Mouse (Mus musculus): ENCODE measurements around the gene Ddx56. TPM values are rescaled to one million over a fixed set of nuclear protein-coding genes. Genes with fewer than 3 reads are reported as not detected.
"Not testable (repeated sequence)": the region's sequence is repeated elsewhere in the genome, so short reads cannot be mapped to it uniquely, and the experiment has no call there.

Gene Ddx56
- total RNA-seq, 2 experiments from 2014 or later, result 44.6 to 51.0 TPM

DNA sequence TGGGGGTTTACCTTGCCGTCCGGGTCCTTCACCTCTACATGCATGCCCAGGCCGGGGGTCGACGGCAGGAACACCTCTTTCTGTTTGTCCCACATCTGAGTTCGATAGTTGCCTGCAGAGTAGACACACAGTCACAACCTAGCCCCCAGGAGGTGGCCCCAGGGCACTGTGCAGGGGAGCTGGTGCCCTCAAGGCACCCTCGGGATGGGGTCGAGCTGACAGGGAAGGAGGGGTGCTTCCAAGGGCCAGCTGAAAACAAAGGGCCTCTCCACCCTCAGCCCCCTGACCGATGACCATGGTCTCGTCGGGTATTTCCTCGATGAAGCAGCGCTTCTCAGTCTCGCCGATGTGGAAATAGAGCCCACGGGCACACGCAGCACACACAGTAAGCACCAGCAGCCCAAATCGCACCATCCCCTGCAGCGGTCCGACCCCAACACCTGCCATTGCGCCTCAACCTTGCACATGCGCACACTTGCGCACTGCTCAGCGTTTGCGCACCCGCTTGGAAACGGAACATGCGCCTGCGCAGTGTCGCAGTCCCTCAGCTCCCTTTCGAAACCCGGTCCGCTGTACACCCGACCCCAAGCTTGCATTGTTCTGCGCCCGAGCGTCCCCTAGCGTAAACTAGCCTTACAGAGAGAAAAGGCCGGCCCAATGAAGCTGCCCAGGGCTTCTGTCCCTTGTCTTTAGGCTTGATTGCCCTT, 7.0 kb upstream of the Ddx56 start, which contains the start of gene Tmed4:
Gene Tmed4, minus strand, starts transcription at position 484 of the 707 bp plus-strand sequence.
- intact Hi-C loops (cut with DNase I), result no loop called here
- DNase-seq (ENCODE audit: extremely low spot score in 1 of 2, low spot score in 2 of 2), result peak; percentile 96 to 99

DNA sequence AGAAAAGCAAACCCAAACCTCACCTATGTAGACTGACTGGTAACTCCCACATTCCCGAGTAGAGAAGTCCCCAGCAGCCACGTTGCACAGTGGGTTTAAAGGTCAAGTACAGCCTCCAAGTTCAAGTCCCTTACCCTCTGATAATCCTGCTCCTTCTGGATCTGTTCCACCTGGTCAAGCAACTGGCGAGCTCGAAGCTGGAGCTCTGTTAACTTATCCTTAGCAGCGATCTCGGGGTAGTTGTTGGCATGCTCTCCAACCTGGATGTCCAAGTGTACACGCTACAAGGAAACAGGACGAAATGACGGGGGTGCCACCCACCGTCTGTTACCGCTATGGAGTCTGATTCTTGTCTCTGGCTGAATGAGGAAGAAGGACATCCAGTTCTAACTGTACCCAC, 6.0 kb upstream of the Ddx56 start:
- no peak for DNase-seq (ENCODE audit: extremely low spot score in 1 of 2, low spot score in 2 of 2)
- intact Hi-C loops (cut with DNase I), result no loop called here

DNA sequence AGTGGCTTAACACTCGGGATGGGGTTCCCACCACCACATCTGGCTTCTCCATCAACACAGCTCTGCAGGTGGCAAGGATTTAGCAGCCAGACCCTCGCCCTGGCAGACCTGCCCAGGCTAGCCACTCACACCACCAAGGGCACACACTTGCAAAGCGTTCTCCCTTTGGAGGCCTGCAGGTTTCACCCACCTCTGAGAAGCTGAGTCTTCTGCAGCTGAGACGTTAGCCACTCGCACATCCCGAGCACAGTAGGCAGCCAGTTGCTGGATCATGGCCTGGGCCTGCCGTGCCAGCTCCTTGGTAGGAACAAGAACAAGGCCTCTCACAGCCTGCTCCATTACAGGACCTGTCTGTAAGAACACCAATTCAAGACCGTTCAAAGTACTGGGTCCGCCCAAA, 951 bp downstream of the Ddx56 start:
- DNase-seq (ENCODE audit: extremely low spot score in 1 of 2, low spot score in 2 of 2), result no peak
- intact Hi-C loops (cut with DNase I), result loop anchor here (5.0 kb wide), 1 partner anchor 289 kb away; no protein-coding TSS in a partner anchor

DNA sequence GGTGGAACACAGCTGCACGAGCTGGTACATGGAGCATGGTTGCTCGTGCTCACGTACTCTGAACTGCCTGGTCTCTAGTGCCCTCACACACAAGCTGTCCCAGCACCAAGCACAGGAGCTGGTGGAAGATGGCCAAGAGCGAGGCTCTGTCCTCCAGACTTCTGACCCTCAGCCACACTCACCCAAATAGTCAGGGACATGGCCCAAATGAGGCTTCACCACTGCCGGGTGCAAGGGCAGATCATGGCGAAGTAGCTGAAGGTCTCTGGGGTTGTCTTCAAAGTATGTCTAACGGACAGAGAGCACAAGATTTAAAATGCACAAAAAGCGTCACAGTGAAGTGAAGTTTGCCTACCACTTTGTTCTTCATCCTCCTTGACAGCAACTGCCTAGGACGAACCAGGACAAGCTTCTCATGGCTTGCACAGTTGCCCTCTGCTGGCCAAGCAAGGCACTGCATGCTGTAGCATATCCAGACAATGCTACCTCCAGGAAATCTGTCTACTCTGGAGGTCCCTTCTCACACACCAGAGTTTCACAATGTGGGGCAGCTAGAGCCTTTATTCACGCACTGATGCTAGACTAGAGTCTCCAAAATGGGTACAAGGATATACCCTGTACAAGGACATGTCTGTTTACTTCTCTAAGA, 6.0 kb downstream of the Ddx56 start:
- DNase-seq (ENCODE audit: extremely low spot score in 1 of 2, low spot score in 2 of 2), result peak; percentile 56 to 72
- intact Hi-C loops (cut with DNase I), result loop anchor here (5.0 kb wide), 1 partner anchor 59 kb away; the partner anchor contains the start of genes A730071L15Rik and Nudcd3

DNA sequence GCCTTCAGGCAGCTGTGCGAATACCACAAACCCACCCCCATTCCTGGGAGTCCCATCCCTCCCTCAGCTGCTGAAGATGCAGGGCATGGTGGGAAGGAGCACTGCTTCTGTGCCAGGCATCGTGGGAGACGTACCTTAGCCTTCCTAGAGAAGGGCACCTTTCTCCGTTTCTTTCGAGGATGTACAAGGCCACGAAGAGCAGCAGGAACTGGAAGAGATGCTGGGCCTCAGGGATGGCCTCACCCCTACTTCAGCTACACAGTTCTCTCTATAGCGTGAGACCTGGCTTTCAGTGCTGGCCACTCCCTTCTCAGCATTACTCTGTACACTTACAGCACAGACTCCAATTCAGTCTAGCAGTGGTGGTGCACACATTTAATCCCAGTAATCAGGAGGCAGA, 8.2 kb downstream of the Ddx56 start:
- DNase-seq (ENCODE audit: extremely low spot score in 1 of 2, low spot score in 2 of 2), result no peak

DNA sequence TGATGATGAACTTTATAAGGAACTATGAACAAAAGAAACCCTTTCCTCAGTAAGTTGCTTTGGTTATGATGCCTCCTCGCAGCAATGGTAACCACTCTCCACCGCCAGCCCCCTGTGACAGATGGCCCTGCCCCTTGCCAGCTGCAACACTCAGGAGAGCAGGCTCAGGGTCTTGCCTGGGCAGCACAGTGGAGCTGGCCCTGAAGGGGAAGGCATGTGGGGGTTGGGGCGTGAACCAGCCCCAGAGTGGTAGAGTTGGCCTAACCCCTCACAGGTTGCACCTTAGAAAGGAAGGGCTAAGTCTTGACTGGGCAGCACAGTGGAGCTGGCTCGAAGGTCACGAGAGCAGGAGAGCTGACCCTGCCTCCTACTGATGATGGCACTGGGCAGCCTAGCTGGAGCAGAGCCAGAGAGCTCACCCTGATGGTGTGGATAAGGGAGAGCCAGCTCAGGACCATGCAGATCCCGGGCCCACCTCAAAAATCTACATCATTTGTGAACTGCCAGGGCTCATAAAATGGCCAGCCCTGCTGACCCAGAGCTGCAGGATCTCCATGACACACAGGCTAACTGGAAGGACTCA, 11.0 kb downstream of the Ddx56 start:
- no peak for DNase-seq (ENCODE audit: extremely low spot score in 1 of 2, low spot score in 2 of 2)
- intact Hi-C loops (cut with DNase I), result no loop called here

More for the DNA sequence above, 8.2 kb downstream of the Ddx56 start:
- intact Hi-C loops (cut with DNase I), result no loop called here

DNA sequence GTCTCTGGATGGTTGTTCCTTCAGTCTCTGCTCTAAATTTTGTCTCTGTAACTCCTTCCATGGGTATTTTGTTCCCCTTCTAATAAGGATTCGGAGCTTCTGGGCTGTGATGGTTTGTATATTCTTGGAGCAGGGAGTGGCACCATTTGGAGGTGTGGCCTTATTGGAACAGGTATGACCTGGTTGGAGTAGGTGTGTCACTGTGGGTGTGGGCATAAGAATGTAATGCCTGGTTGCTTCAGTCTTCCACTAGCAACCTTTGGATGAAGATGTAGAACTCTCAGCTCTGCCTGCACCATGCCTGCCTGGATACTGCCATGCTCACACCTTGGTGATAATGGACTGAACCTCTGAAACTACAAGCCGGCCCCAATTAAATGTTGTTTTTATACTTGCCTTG, 13.0 kb downstream of the Ddx56 start:
- intact Hi-C loops (cut with DNase I); DNase-seq (ENCODE audit: extremely low spot score in 1 of 2, low spot score in 2 of 2): not testable (repeated sequence)

DNA sequence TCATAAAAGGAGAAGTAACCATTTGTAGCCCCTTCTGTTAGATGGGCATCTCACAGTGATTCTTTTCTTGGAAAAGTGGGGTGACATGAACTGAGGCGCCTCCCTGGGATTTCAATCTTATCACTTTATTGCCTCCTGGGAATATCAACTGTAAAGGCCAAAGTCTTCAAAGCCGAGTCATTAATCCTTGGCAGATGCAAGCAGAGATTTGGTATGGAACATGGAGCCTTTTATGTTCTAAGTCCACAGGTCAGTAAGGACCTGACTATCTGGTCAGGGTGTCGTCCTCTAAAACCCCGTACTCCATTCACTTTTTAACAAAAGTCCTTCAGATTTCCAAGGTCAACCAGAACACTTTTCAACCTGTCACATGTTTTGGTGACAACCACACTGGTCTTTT, 14.7 kb downstream of the Ddx56 start:
- no peak for DNase-seq (ENCODE audit: extremely low spot score in 1 of 2, low spot score in 2 of 2)
- intact Hi-C loops (cut with DNase I), result no loop called here

DNA sequence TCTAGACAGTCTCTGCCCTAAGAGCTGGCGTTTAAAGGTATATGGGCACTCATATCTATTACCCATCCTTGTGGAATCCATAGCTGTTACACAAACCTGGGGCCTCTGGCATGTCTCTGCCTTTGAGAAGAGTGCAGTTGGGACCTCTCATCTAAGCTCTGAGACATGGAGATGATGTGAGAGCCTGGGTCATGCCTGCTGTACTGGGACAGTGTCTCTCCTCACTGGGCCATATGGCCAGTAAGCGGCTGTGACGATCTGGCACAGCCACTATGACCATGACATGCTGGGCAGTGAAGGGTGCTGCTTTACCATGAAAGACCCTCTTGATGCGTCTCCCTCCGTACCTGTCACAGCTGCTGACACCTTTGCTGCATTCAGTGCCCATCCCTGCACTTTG, 15.3 kb downstream of the Ddx56 start:
- DNase-seq (ENCODE audit: extremely low spot score in 1 of 2, low spot score in 2 of 2), result no peak
- intact Hi-C loops (cut with DNase I), result no loop called here

DNA sequence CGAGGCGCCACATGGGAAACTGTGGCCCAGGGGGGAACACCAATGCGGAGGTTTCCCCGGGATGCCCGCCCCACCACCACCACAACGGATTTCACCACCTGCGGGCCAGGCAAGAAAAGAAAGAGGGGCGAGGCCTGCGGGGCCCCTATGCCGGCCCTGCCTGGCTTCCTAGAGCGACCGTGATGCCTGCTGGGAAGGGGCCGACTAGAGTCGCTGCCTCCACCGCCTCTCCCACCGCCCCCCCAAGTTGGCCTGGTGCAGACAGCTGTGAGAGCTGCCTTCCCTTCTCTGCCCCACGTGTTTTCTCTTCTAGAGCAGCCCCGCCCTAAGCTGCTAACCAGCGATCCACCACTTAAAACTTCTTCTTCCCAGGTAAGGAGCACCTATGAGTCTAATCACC, 22.9 kb downstream of the Ddx56 start:
- intact Hi-C loops (cut with DNase I), result no loop called here
- DNase-seq (ENCODE audit: extremely low spot score in 1 of 2, low spot score in 2 of 2), result no peak

DNA sequence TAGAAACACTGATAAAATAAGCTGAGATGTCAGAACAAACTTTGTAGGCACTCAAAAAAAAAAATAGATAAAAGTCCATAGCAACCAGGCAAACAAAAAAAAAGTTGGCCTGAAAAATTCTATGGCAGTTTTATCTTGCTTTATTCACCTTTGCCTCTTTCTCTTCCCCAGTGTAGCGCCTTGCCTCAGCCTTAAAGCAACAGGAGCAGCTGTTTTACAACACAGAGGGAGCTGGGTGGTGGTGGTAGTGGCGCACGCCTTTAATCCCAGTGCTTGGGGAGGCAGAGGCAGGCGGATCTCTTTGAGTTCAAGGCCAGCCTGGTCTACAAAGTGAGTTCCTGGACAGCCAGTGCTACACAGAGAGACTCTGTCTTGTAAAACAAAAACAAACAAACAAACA, 34.5 kb downstream of the Ddx56 start:
- intact Hi-C loops (cut with DNase I), result no loop called here
- DNase-seq (ENCODE audit: extremely low spot score in 1 of 2, low spot score in 2 of 2), result no peak

DNA sequence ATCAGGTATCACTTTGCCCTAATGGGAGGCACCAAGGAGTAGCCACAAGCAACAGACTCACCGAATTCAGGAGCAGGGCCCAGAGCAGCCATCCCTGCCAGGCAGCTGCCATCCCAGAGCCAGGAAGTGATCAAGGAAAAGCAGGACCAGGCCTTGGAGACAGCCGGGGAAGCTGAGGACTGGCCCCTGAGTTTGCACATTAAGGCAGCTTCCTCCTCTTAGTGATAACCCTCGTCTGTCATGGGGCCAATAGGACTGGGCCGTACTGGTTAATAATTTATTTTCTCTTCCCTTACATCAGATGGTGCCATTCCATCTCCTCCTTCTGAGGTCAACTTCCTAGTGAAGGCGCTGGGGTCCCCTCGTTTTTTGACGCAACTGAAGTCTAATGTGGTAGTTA, 37.6 kb downstream of the Ddx56 start, which contains the start of gene Npc1l1:
Gene Npc1l1, minus strand, starts transcription at position 132 of the 400 bp plus-strand sequence.
- no peak for DNase-seq (ENCODE audit: extremely low spot score in 1 of 2, low spot score in 2 of 2)
- intact Hi-C loops (cut with DNase I), result no loop called here

DNA sequence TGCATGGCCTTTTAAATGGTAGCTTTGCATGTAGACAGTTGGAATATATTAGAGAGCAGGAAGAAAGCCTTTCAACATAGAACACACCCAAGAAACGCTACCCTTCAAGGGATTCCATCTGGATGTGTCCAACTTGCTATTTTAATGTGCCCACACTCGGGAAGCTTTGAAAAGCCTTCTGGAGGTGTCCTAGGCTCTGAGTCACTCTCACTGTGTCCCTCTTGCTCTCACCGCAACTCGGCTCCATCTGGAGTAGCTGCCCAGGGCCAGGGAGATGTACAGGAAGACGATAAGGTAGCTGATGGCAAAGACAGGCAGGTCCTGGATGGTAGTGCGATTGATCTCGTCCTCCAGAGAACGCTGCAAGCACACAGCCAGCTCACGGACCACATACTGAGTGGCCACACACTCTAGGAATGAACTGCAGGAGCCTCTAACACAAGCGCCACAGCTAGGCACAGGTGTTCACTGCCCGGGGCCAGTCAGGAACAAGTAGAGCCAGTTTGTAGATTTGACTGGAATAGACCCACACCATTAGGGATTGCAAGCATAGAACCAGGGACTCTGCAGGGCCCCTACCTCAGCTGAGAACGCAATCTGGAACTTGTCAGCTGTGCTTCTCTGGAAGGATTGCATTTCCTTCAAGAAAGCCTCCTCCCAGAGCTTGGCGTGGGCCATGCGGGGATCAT, 42.9 kb downstream of the Ddx56 start:
- intact Hi-C loops (cut with DNase I), result no loop called here
- DNase-seq (ENCODE audit: extremely low spot score in 1 of 2, low spot score in 2 of 2), result no peak

DNA sequence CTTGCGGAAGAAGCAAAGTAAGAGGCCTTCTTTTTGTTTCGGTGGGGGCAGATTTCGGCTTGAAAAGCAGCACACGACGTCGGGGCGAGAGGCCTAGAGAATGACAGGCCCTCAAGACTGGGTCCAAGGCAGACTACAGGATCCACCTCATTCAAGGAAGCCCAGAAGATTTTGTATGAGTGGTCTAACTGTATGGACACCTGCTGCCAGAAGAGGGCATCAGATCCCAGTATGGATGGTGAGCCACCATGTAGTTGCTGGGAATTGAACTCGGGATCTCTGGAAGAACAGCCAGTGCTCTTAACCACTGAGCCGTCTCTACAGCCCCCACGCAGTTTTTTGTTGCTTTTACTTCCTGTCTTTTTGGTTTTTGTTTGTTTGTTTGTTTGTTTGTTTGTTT, 45.4 kb downstream of the Ddx56 start:
- no peak for DNase-seq (ENCODE audit: extremely low spot score in 1 of 2, low spot score in 2 of 2)
- intact Hi-C loops (cut with DNase I), result no loop called here

DNA sequence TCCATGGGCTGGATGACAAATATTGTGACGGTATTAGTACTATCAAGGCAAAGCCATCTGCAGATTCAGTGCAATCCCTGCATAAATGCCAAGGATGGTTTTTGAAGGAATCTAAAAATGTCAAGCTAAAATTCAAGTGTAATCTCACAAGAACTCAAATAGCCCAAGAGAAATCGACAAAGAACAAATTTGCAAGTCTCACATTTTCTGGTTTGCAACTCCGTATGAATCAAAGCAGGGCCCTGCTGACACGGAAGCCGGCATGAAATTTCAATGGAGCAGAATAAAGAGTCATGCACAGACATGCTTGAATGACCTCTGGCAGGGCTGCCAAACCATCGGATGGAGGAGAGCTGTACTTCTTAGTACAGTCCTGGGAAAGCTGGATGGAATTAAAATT, 47.6 kb downstream of the Ddx56 start:
- DNase-seq (ENCODE audit: extremely low spot score in 1 of 2, low spot score in 2 of 2), result peak in 1 of 2 experiments; percentile 18
- intact Hi-C loops (cut with DNase I), result no loop called here

DNA sequence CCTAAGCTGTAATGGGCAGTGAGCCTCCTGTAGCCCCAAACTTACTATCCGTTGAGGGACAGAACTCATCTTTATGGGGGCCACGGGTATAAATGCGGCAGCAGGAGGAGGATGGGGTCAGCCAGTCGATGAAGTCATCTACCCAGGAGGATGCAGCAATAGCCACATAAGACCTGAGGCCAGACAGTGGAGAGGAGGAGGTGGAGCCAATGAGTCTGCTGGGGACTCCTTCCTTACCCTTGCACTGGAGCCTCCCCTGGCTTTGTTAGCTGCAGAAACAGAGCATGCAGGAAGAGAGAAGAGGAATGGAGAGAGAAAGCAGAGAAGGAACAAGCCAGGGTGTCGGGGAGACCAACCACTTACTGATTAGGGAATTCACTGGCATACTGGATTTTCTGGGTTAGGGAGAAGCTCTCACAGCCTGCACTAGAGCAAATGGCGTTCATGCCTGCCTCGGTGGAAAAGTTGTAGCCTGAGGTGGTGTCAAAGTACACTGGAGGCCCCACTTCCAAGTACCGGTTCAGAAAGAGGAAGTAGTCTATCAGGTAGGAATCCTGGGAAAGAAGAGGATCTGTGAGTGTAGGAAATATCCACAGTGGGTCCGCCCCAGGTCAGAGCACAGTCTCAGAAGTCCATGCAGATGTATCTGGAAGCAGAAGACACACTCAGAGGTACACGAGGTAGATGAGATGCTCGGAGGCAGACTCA, 49.2 kb downstream of the Ddx56 start:
- intact Hi-C loops (cut with DNase I), result no loop called here
- DNase-seq (ENCODE audit: extremely low spot score in 1 of 2, low spot score in 2 of 2), result no peak

DNA sequence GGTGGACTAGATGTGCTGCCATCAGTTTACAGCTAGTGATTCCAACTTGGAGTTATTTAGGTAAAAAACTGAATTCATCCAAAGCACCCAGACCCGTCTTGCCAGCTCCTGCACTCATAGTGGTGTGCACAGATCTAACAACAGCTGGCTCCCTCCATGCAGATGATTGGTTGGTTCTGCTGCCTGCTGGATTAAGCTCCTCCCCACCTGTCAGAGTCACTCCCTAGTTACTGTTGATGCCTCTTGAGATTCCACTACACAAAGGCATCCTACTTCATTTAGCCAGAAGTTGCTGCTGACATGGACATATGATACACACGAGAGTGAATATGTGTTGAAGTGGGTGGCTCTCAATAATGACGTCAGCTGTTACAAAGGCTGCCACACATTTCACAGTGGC, 50.7 kb downstream of the Ddx56 start:
- no peak for DNase-seq (ENCODE audit: extremely low spot score in 1 of 2, low spot score in 2 of 2)
- intact Hi-C loops (cut with DNase I), result no loop called here
